Mouse (Mus musculus): ENCODE measurements at regions not wholly inside any gene's neighbourhood (a gene's known extent, or its start where the extent isn't known, plus 50 kb on each side); places are given as distances from the start of the nearest gene placed in this dataset.

DNA sequence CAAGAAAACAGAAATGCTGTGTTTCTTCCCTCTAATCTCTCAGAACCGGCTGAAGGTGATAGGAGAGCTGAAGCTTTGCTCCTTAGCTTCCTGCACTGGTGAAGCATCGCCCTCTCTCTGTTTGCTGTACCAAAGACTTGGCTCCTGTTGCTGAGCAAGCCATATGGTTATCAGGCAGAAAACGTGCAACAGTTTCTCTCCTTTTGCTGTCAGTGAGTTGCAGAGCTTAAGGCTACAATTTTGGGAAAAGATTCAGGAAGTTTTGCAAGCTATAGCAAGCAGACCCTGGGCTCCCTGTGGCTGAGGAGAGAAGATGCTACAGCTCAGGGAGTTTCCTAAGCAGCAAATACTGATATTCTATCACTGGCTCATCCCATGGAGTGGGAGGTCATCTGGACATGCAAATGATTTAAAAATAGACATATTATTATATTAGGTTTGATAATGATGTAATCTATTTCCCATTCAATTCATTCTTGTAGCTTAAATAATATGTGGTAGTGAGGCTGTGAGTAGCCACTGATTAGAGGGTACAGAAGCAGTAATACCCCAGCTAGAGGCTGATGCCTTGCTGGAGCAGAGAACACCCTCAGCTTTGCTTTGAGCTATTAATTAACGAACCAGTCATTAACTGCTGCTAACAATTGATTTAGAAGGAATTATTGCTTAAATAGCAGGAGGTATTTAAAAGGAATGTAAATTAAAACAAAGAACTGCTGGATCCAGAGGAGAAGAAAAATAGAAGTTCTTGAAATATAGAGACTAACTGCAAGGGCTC is 240.1 kb upstream of the Emcn start:
- no peak for DNase-seq (ENCODE audit: low read depth, low spot score)

GRCm38 (mm10) chr3:137105930-137106329 is 234.9 kb upstream of the Emcn start:
- no peak for DNase-seq (ENCODE audit: low read depth, low spot score)

DNA sequence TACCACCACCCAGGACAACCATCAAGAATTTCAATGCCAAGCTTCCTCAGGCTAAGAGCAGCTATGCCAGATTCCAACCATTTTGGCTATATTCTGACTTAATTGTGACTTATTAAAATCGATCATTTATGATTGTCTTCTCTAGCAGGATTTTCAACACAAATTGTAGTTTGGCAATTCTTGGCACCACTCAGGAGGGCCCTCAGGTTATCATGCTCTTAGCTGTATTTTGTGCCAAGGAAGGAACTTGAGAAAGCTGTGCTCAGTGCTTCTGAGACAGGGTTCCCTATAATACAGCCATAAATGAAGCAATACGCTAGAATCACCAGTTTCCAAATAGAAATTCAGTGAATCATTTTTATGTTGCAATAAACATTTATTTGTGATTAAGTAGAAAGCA is 232.7 kb upstream of the Emcn start:
- no peak for DNase-seq (ENCODE audit: low read depth, low spot score)

DNA sequence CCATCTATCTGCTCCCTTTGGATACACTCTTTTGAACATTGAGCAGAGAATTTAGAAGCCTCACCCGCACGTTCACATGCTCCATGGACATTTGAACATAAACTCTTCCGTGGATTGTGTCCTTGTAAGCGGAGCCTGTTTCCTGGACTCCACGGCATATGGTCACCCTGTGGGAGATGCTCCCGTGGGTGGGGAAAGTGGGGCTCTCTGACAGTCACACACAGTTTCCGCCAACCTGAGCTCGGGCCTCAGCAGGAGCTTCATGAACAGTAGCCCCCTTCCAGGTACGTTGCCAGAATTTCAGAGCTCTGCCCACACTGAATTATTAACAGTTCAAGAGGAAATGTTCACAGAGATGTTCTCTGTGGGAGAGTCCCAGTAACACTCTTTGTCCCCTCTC is 231.1 kb upstream of the Emcn start:
- DNase-seq (ENCODE audit: low read depth, low spot score): no peak

GRCm38 (mm10) chr3:137110485-137110884 is 230.4 kb upstream of the Emcn start:
- DNase-seq (ENCODE audit: low read depth, low spot score): no peak

DNA sequence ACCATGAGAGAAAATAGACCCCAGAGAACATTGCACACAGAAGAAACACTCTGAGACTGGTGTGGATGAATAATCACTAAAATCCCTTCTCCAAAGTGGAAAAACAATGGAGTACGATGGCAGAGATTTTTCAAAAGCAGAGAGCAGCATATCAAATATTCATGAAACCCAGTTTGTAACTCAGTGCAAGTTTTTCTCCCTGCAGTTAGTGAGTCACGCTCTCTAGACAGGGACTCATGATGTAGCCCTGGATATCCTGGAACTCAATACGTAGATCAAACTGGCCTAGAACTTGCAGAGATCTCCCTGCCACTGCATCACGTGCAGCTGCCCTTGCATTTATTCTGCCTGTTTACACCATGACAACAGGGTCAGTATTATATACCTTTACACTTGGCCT is 210.9 kb upstream of the Emcn start:
- DNase-seq (ENCODE audit: low read depth, low spot score): no peak

DNA sequence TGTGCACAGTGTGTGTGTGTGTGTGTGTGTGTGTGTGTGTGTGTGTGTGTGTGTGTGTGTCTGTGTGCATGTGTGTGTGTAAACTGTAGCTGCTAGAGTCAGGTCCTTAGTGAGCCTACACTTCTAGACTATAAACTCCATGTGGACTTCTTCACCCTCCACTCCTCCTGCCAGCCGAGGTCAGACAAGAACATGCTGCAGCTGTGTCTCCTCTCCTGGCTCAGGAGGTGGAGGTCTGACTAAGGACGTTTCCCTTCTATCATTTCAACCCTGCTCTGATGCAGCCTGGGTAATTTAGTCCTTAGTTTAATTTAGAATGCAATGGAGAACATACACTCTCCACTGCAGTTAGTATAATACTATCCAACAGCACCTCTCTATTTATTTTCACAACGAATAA is 198.8 kb upstream of the Emcn start:
- no peak for DNase-seq (ENCODE audit: low read depth, low spot score)

DNA sequence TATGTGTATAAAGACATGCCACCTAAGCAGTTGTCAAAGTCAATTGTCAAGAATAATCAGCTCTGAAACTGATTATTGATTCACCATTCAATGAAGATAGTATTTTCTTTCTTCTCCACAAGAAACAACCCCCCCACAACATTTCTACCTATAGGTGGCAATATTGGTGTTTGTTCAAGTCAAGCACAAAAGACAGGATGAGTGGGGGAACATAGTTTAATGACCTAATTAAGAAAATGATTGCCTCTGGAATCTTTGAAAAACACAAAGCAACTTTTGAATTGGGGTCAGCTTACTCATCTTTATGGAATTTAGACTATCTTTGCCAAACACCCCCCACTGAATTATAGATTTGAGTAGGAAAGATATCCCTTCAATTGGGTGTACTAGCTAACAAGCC is 194.8 kb upstream of the Emcn start:
- DNase-seq (ENCODE audit: low read depth, low spot score): no peak

- DNase-seq (ENCODE audit: low read depth, low spot score): no peak
Measured at GRCm38 (mm10) chr3:137147405-137147804, 193.5 kb upstream of the Emcn start.

- no peak for DNase-seq (ENCODE audit: low read depth, low spot score)
Measured at GRCm38 (mm10) chr3:137150414-137151010, 190.4 kb upstream of the Emcn start.

GRCm38 (mm10) chr3:137151431-137151830 is 189.4 kb upstream of the Emcn start:
- DNase-seq (ENCODE audit: low read depth, low spot score): no peak

DNA sequence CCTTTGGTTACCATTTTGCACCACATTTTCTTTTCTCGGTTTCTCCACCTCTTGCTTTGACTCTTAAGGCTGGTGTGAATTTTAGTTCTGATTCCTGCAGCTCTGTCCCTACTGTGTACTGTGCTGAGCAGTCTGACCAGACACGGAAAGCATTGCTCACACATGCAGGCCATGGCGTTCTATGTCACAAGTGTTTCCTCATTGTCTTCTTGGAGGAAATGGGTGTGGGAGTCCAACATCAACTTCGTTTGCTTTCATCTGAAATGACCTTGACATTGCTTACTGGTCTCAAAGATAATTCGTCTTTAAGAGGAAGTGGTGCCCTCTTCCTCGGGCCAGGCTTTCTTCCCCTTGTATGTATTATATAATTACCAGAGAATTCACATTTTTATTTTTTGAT is 187.6 kb upstream of the Emcn start:
- no peak for DNase-seq (ENCODE audit: low read depth, low spot score)

DNA sequence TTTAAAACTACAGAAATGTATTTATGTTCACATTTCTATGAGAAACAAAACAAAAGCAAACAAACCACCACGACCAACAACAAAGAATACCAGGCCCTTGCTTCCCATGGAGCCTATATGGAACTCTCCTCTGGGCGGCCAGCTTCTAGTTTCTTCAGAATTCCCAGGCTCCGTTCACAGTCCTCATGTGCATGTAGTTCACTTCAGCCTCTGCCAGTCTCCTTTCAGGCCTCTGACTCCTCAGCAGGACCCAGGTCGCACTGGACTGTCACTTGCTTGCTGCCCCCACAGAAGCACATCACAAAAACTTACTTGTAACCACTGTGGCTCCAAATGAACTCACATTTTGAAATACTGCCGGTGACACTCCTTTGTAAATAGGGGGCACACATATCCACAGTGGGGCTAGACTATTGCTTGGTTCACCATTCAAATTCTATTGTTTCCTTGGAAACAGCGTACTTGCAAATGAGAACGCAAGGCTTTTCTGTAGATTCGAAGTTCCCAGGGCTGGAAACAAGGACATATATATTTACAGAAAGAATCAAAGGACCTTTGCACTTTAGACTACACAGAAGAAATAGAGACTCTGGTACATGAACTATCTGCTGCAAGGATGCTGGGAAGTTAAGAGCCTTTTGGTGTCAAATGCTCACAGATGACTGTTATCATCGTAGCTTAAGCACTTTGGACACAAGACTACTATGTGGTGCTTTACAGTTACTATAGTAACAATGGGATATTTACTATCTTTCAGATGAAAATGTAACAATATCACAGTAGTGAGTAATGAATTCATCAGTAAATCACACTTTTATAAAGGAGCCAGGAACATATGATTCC is 186.4 kb upstream of the Emcn start:
- DNase-seq (ENCODE audit: low read depth, low spot score): no peak

- DNase-seq (ENCODE audit: low read depth, low spot score): no peak
Measured at GRCm38 (mm10) chr3:137155043-137155404, 185.8 kb upstream of the Emcn start.

DNA sequence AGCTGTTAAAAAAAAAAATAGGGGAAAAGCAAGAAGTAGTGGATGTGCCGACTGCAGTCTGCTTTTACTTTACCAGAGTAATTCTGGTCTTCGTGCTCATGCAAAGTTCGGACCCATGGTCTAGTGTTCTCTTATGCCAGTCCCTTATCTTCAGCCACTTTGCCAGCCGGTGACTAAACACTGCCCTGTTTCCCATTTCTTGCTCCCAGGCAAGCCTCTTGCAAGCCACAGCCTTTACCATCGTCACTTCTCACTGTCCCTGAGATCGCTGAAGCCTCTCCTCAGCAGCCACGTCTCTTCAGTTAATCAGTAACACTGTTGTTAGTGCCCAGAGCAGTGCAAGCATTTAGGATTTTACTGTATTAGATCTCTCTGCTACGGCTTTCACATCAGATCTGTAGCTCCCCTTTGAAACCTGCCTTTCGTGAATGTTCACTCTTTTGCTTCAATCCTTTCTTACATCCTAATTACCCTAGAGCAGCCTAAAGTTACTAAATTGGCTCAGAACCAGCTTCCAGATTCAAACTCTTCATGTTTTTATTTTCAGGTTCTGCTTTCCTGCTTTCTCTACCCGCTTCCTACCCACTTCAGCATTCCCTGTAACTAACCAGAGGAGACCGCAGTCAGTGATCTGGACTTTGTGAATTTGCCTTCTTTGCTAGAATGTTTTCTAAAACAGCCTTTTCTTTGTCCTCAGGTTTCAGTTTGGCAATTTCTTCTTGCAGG is 184.5 kb upstream of the Emcn start:
- DNase-seq (ENCODE audit: low read depth, low spot score): no peak

GRCm38 (mm10) chr3:137189035-137189434 is 151.8 kb upstream of the Emcn start:
- no peak for DNase-seq (ENCODE audit: low read depth, low spot score)

- no peak for DNase-seq (ENCODE audit: low read depth, low spot score)
Measured at GRCm38 (mm10) chr3:137190489-137190888, 150.4 kb upstream of the Emcn start.

DNA sequence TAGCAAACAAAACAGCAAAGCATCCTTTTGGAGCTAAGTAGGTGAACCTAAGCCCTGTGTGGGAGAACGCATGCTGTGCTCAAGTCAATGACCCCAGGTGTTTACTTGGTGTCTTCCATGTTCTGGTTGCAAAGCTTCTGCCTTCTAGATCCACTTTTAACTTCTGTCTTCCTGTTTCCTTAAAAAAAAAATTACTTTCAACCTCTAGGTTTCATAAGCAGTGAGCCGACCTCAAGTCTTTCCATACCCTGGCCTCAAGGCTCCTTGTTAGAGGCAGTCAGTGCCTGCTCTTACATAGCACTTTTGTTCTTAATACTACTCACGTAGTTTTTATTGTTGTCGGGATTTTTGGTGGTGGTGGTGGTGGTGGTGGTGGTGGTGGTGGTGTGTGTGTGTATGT is 149.9 kb upstream of the Emcn start:
- DNase-seq (ENCODE audit: low read depth, low spot score): no peak

- DNase-seq (ENCODE audit: low read depth, low spot score): no peak
Measured at GRCm38 (mm10) chr3:137193873-137194272, 147.0 kb upstream of the Emcn start.

DNA sequence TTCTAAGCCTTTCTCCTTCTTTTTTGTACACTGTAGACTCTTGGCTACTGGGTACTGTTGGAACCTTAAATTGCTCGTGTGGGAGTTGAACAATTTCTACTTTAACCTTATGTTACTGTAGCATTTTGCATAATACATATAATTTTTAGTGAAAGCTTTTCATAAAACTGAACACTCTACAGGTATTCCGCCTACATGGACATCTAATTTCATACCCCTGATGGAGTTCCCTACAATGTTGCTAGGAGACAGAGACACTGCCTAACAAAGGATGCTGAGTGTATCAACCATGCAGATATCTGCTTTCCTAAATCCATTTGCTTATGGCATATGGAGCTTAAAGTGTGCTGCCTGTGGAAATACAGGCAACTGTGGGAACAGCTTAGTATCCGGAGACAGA is 129.2 kb upstream of the Emcn start:
- no peak for DNase-seq (ENCODE audit: low read depth, low spot score)

DNA sequence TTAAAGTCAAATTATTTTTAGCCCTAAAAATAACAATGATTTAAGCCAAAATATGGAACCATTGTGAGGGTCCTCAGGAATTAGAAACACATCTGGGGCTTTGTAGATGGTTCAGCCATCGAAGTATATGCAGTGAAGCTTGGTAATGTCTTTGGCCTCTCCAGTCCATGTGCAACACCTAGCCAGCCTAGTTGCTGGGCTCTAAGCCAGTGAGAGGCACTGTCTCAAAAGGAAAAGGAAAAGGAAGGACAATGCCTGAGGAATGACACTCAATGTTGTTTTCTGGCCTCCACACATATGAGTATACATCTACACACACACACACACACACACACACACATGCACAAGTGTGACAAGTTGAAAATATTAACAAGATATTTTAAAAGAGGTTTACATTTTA is 124.8 kb upstream of the Emcn start:
- DNase-seq (ENCODE audit: low read depth, low spot score): no peak

DNA sequence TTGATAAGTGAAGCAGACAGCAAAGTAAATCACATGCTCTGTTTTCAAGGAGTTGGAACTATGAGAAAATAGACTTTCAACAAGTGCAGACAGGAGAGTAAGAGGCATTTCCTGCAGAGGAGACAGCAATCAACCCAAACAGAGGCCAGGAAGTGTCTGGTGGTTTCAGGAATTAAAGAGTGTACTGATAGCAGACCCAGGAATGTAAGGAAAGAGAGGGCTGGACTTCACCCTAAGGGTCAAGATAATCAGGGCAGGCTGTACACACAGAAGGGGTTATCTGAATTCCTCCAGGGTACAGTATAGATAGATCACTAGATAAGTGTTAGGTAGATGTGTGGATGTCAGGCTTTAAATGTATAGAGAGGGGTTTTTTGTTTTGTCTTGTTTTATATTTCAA is 123.6 kb upstream of the Emcn start:
- no peak for DNase-seq (ENCODE audit: low read depth, low spot score)

Data from retina, adult 2 months (tissue).